Mouse (Mus musculus): ENCODE results near the gene Celsr3.

DNA sequence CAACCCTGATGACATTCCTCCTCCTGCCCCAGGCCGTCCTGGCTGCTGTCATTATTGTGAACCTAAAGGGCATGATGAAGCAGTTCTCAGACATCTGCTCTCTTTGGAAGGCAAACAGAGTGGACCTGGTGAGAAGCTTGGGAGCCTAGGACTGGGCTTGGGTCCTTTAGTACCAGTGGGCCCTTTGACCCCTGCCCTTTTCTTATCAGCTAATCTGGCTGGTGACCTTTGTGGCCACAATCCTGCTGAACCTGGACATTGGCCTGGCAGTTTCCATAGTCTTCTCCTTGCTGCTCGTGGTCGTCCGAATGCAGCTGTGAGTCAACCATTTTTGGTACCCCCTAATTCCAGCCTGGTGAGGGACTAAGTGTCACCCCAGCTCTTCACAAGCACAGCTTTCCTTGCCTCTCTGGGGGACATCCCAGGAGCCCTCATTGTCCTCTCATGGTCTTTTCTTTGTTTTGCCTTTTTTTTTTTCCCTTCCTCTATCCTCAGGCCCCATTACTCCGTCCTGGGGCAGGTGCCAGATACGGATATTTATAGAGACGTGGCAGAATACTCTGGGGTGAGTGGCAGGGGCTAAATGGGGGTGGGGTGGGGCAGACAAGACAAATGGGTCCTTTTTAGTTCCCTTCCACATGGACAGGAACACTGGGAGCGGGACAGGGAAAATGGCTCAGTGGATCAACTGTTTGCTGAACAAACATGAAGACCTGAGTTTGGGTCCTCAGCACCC lies 32.8 kb downstream of the Celsr3 start:
- TF ChIP-seq CTCF (IDR thresholded peaks at IDR 0.05; ENCODE audit: extremely low read depth, insufficient read length, insufficient replicate concordance, low read depth, low read length) (no peak), POLR2A (IDR thresholded peaks at IDR 0.05; ENCODE audit: low read depth, low read length) (no peak)

Data from small intestine, adult 2 months (tissue).